Mouse (Mus musculus): Measurements from ENCODE around the gene Padi4. TPM values are rescaled to one million over a fixed set of nuclear protein-coding genes. Genes with fewer than 3 reads are reported as not detected.
A peak's percentile ranks its signal among the peaks of the same experiment; 100 is the strongest.

The Padi4 gene
- total RNA-seq, 2 experiments from 2014 or later, result 54.2 to 63.3 TPM

DNA sequence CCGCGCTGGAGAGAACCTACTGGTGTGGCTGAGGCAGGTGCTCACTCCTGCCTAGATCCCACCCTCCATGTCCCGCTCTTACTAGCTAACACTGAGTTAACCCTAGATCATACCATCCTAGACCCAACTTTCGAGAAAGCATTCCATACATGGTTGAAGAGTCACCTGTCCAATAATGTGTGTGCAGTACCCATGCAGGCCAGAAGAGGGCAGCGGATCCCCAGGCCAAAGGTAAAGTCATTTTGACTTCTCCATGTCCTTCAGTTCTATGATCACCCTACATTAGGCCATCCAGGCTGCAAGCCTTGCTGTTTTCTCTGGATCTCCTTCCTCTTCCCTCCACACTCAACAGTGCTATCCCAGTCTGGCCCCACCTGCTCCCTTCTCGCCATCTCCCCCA, 14.9 kb upstream of the Padi4 start:
- ATAC-seq (ENCODE audit: poor library complexity, severe bottlenecking), result peak; percentile 39

DNA sequence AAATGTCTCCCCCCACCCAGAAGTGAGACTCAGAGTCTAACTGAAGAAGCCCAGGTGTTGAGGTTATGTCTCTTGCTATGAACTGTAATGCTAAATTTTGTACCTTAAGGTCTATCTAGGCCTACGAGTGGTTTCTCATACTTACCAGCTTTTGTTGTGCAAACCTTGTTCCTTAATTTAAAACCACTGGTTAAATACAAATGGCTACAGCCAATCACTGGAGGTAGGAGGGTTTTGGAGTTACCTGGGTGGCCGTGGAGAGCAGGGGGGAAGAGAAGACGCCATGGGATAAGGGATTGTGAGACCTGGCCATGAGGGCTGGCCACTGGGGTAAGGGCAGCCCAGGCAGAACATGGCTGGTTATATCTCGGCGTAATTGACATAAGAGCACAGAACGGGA, 14.2 kb upstream of the Padi4 start:
- peak; percentile 51 for ATAC-seq (ENCODE audit: poor library complexity, severe bottlenecking)

DNA sequence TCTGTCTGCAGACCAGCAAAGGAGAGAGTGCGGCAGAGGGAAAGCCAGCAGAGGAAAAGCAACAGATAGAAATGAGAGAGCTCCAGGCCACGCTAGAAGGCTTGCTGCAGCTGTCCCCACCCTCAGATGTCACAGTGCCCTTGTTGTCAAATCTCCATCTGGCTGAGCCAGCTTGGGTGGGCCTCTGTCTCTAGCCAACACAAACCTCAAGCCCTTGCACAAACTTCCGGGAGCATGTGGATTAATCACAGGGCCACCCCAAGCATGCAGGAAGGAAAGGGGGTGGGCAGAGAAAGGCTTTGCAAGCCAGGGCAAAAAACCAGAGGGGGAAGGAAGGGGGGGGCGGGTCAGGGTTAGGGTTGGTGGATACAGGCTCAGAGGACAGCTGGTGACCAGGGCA, 13.4 kb upstream of the Padi4 start:
- peak; percentile 68 for ATAC-seq (ENCODE audit: poor library complexity, severe bottlenecking)

DNA sequence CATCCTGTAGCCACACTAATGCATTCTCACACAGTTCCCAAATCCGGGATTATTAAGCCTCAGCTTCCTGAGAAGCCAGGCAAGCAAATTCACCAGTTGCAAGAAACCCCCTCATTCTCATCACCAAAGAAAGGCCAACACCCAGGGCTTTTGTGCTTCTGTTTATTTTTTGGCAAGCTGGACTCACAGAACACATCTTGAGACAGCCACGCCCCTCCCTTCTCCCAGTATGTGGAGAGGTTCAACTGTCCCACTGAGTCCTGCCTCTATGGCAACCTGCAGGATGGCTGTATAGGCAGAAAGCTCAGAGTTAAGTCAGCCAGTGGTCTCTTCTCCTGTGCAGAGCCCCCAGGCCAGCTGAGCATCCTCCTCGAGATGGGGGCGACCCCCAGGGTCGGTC, 11.2 kb upstream of the Padi4 start:
- ATAC-seq (ENCODE audit: poor library complexity, severe bottlenecking), result no peak

DNA sequence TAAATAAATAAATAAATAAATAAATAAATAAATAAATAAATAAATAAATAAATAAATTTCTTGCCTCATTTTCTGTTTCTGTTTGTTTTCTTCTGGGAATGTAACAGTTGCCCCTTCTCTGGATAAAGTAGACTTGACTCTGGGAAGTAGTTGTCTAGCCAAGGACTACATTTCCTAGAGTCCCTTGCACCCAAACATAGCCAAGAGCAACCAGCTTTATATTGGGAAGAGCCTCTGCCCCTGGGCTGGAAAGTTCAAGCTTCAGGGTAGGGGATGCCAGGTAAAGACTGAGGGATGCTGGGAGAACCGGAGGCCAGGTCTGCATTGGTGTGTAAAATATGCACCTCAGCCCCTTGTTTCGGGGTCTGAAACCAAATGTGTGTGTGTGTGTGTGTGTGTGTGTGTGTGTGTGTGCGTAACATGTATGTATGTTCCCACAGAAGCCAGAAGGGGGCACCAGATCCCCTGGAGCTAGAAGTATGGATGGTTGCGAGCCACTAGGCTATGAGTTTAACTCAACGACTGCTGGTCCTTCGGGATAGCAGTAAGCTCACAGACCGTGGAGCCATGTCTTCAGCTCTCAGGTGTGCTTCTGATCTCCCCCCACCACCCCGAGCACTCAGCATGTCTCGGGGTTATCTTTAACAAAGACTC, 10.4 kb upstream of the Padi4 start:
- ATAC-seq (ENCODE audit: poor library complexity, severe bottlenecking), result no peak

DNA sequence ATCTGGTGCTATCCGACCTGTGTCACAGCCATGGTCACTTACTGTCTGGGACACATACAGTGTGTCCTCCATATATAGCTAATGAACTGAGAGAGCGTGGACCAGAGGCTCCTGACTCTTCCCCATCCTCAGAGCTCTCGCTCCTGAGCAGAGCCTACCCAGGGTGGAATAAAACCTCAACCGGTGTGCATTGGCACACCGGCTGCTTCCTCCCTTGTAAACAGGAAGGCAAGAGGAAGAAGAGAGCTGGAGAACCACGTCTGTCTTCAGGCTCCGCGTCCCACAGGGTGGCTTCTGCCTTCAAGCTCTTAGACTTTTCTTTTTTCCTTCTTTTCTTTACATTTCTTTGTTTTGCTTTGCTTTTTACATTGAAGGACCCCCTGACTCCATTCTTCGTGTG, 8.8 kb upstream of the Padi4 start:
- peak; percentile 36 for ATAC-seq (ENCODE audit: poor library complexity, severe bottlenecking)

DNA sequence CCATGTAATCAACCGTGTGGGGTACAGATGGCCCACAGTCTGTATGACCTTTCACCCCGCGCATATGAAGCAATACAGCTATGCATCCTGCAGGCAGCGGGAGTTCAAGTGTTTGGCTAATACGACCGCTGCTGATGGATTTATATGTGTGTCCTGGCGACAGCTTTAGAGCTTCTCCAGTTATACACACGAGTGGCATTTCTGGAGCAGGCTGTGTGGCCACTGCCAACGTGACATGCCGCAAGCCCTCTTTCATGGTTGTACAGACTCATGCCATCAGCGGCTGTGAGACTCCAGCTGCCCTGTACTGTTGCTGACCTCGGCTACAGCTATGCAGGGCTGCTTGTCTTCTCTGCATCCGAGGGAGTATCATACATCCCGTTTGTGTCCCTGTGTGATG, 6.5 kb upstream of the Padi4 start:
- ATAC-seq (ENCODE audit: poor library complexity, severe bottlenecking), result no peak

DNA sequence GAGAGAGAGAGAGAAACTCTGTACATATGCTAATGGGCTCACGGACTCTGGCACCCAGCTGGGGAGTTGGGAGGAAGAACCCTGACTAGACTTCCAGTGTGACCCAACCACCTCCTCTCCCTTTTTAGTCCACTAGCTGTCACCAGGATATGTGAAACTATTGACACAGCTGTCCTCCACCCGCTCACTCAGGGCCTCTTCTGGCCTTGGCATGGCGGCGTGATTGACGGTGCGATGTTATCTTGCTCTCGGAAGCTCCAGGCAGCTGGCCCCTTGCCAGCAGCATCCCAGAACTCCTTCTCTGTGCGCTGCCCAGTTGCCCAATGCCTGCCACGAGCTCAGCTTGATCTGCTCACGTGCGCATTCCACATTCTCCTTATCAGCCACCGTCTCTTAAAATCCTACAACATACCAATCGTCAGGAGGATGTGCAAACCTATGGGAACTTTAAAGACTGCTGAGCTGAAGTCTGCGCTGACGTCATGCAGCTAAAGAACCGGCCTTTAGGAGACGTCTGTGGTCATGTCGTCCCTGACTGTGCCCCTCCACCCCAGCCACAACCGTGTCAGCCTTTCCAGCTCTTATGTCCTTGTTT, 5.9 kb upstream of the Padi4 start:
- peak; percentile 19 for ATAC-seq (ENCODE audit: poor library complexity, severe bottlenecking)

DNA sequence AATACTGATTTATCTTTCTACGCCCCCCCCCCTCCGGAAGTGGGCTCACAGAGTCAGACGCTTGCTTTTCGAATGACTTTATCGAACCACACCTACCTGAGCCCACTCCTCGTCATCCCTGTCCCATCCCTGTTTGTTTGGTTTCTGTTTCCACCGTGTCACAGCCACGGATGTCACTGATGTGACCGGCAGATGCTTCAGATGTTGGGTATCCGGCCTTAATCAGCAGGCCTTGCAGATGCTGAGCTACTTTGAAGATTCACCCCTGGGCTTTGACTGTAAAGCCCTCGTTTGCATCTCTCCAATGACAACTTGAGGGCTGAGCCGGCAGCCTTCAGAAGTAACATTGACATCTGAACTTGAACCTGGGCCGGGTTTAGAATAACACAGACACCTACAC, 2.6 kb upstream of the Padi4 start:
- no peak for ATAC-seq (ENCODE audit: poor library complexity, severe bottlenecking)

DNA sequence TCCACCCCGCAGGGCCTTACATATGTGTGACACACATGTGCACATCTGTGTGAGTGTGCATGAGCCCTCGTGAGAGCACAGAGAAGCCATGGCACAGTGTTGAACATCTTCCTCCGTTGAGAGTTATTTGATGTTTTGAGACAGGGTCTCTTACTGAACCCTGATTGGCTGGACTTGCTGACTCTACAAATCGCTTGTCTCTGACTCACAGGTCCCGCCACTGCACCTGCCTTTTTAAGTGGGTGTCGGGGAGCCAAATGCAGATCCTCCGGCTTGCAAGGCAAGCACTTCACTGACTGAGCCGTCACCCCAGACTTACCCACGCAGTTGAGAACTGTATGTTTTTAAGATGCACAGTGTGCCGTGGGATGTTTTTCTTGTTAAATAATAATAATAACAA, 1.8 kb upstream of the Padi4 start:
- ATAC-seq (ENCODE audit: poor library complexity, severe bottlenecking), result no peak

DNA sequence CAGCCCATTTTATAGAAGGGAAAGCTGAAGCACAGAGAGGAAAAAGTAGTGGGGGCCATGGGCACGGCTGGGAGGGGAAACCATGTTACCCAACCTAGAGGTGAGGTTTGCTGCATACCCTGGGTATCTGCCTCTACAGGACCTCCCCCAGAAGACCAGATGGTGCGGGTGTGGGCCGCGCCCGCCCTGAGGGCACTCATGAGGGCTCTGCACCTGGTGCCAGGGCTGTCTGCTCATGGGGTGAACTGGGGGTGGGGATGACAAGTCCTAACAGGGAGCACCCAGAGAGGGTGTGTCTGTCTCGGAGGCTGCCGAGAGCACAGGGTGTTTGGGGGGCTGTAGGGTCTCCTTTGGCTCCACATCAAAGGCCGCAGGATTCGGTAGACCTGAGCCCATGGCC, 857 bp upstream of the Padi4 start:
- ATAC-seq (ENCODE audit: poor library complexity, severe bottlenecking), result no peak

DNA sequence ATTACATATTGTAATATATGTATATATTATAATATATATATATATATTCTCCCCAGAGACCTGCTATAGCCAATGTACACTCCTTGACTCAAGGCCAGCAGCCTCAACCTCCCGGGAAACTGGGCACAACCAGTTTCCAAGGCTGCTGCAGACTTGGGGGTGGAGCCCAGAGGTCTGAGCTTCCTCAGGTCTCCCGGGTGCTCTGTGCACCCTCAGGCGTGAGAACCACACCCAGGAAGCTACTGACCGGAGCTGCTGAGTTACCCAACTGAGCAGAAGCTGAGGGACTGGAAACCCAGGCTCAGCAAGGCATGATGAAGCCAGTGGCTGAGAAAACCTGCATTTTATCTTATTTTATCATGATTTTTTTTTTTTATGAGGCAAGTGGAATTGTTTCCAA, 2.9 kb downstream of the Padi4 start:
- ATAC-seq (ENCODE audit: poor library complexity, severe bottlenecking), result peak; percentile 74

DNA sequence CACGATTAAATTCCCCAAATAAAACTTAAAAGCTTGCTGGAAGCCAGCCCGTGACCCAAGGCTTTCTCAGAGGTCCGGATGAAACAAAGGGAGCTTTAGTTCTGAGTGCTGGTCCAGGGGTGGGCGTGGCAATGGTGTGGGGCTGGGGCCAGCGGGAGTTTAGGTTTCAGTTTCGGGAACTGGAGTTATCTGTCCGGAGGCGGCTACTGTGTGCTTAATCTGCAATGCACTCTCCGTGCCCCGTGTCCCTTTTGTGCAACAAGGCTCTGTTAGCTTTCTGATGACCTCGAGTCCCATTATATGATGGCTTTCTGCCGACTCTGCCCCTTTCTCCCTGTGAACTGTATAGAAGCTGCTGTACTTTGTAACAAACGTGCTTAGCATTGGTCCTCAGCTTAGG, 3.6 kb downstream of the Padi4 start:
- peak; percentile 23 for ATAC-seq (ENCODE audit: poor library complexity, severe bottlenecking)

DNA sequence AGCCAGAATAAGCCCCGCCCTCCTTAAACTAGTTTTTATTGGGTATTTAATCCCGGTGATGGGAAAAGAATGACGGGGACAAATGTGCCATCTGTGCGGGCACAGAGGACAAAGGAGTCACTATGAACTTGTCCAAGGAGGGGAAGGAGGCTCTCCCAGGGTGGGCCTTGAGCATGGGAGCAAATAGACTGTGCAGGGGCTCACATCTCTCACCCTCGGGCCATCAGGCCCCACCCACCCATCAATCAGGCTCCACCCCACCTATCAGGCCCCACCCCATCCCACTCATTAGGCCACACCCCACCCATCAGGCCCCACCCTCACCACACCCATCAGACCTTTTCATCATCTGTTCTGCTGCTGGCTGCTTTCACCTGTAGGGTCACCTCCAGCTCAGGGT, 5.1 kb downstream of the Padi4 start:
- ATAC-seq (ENCODE audit: poor library complexity, severe bottlenecking), result no peak

DNA sequence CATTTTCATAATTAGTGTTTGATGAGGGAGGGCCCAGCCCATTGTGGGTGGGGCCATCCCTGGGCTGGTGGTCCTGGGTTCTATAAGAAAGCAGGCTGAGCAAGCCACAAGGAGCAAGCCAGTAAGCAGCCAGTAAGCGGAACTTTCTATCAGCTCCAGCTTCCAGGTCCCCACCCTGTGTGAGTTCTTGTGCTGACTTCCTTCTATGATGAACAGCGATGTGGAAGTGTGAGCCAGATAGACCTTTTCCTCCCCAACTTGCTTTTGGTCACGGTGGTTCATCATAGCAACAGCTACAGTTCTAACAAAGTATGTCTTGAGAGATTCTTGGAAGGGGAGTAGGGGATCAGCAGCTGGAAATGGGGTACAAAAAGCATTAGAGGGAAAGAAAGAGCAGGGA, 8.1 kb downstream of the Padi4 start:
- ATAC-seq (ENCODE audit: poor library complexity, severe bottlenecking), result peak; percentile 61

DNA sequence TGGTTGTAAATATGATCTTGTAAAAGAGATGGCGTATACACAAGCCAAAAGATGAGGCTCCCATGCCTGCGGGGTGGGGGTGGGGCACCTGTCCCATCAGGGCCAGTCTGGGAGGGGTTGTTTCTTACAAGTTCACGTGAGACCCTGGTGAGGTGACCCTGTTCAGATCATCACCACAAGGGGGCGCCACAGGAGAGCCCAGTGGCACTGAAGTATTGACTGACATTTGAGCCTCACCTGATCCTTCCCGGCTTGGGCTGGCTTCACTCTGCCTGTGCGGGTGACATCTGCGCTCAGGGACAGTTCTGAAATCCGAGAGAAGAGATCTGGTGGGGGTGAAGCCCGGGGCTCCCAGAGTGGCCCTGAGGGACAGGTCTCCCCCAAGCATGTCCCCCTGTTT, 10.9 kb downstream of the Padi4 start:
- ATAC-seq (ENCODE audit: poor library complexity, severe bottlenecking), result peak; percentile 83

DNA sequence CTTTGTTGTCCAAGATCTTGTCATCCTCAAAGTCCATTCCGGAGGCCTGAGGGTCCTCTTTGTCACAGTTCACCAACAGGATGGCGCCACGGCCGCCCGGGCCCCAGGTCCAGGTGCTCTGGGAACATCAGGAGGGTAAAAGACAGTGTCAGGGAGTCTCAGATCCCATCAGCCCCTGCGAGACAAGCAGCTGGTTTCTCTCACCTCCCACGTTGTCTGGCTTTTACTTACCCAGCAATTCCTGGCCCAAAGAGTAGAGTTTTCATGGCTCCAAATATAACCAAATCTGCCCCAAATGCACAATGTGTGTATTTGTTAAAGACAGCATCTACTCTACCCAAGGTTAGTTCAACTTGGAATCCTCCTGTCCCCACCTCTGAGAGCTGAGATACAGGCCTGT, 12.4 kb downstream of the Padi4 start:
- ATAC-seq (ENCODE audit: poor library complexity, severe bottlenecking), result no peak

DNA sequence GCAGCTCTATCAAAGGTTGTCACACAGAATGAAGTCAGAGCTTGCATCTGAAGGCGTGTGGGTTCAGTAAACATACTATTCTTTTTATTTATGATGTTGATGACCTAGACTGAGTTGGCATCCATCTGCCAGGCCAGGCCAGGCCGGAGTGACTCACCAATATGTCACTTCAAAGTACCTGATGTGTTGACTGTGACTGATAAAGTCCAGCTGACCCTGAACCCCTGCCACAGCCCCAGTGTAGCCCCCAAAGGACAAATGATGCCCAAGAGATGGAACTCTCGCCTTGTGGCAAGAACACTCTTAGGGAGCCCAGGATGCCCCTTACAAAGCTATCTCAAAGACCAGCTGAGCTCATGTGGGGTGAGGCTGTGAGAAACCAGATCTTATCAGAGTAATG, 18.2 kb downstream of the Padi4 start:
- ATAC-seq (ENCODE audit: poor library complexity, severe bottlenecking), result no peak

DNA sequence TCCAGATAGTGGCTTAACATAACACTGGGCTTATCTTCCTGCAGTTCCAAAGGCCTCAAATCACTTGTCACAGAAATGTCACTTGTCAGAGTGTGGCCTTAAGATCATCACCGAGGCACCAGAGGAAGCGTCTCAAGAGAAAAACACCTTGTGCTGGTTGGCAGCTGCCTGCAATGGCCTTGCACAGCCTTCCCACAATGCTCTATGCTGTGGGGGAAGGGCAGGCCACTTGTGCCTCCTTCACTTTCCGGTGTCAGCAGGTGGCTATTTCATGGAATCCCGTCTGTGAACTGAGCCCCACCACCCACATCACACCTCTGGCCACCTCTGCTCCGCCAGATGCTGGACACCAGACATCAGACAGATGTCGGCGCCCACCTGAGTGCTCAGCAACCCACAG, 20.7 kb downstream of the Padi4 start:
- ATAC-seq (ENCODE audit: poor library complexity, severe bottlenecking), result no peak

DNA sequence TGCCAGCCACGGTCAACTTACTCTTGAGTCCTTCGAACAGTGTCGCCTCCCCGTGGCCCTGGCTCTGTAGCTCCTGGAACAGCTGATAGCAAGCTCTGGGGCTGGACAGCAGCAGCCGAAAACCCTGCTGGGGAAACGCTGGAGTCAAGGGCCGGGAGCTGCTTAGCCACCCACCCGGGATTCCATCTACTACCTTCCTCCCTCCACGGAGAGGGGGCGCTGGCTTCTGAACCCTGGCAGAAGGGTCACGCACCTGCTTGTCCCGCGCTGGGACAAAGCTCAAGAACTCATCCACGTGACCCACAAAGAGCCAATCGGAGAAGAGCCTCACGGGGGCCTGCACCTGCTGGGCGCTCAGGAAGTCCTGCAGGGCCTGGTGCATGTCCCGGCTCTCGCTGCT, 23.7 kb downstream of the Padi4 start:
- no peak for ATAC-seq (ENCODE audit: poor library complexity, severe bottlenecking)

DNA sequence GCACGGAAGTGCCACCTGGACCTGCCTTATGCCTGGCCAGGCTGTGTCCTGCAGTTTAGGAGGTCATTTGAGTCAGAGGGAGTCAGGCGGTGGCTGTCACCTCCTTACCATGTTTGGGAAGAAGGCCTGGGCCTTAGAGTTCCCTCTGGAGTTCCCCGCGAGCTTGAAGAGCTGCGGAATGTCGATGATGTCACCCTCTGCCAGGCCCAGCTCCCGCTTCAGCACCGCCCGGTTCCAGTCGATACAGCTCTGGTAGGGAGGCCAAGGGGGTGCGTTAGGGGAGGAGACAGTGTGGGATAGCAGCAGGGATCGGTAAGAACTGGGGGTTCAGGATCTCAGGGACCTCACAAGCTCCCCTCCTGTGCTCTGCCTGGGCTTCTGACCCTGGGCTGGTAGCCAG, 26.1 kb downstream of the Padi4 start:
- no peak for ATAC-seq (ENCODE audit: poor library complexity, severe bottlenecking)

DNA sequence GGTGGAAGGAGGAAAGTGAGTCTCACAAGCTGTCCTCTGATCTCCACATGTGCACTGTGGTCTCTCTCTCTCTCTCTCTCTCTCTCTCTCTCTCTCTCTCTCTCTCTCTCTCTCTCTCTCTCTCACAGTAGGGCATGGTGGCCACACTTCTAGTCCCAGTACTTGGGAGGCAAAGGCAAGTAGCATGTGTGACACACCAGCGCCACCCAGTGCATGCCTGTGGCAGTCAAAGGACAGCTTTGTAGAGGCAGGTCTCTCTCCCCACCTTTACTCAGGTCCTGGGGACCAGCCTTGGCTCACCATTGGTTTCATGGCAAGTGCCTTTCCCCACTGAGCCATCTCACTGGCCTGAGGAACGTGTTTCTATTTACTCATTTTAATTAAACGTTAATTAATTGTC, 29.4 kb downstream of the Padi4 start:
- ATAC-seq (ENCODE audit: poor library complexity, severe bottlenecking), result peak; percentile 60

DNA sequence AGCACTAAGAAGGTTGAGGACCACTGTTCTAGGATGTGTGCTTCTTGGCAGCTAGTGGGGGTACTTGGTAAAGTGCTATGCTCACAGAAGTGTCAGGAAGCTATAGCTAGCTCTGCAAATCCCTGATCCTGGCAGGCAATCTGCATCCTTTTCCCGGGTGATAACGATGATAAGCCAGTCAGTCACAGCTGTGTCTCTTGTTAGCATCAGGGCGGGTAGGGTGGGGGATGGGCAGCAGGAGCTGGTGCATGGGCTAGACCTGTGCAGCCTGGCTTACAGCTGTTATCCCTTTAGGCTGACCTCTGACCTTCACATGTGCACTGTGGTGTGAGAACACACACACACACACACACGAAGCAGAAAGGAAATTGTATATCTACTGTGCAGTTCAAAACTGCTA, 30.9 kb downstream of the Padi4 start:
- no peak for ATAC-seq (ENCODE audit: poor library complexity, severe bottlenecking)
